Mouse (Mus musculus) skeletal muscle tissue, adult 2 months (tissue): ENCODE results near the gene Larp6.

Source experiments
- DNase-seq: peaks from one replicate; pipeline ENCODE4 v3.0.0-alpha.2; 2012; ENCODE audit warnings: low read depth, low spot score

The Larp6 gene

GRCm38 (mm10) chr9:60759436-60760007 is 46.7 kb downstream of the Larp6 start:
- peak; percentile 83 for DNase-seq

GRCm38 (mm10) chr9:60765181-60765580 is 52.4 kb downstream of the Larp6 start:
- DNase-seq = no peak

- no peak for DNase-seq
These were observed 55.6 kb downstream of the Larp6 start for GRCm38 (mm10) chr9:60768393-60768792.

DNA sequence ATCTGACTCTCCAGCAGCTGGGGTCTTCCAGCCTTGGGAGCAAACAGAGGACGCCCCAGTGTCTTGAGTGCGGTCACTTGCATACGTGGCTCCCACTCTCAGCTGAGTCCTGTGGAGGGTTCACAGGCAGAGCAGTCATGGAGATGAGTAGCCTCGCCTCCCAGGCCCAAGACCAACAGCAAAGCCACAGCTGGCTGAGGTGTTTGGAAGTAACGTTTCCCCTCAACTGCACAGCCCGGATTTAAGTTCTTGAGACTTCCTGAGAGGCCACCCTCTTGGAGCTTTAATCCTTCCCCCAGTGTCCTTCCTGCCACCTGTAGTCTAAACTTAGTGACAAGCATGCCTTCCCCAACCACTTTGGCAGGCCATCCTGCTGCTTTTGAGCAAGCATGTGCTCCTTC is 56.9 kb downstream of the Larp6 start:
- DNase-seq = peak; percentile 28

DNA sequence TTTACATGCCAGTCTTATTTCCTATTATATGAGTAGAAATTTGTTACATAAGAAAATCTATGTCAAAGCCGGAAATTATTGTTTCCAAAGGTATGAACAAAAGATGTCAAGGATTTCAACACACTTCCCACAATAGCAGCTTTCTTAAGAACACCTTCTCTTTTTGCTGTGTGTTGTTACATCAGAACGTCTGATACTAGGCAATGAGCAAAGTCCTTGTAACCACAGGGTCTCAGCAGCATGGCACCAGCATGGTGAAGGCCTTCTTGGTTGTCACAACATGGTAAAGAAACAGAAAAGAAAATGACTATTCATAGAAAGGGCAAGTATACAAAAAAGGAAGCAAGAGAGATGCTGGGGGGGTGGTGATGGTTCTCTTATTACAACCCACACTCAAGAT is 60.9 kb downstream of the Larp6 start:
- no peak for DNase-seq

DNA sequence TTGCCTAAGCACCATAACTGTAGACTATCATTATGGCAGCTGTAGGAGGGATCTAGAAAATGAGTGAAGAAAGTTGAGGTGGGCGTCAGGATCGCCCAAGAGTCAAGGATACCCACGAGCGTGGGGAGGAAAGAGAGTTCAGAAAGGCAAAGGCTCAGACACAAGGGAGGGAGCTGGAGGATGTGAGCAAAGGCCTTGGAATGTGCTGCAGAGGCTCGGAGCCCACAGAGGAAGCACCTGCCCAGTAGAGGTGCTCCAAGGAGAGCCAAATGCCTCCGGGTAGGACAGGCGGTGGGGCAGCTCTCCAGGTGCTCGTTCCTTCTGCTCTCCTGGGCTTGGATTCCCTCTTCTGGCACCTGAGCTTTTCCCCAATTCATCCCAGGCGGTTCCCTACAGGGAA is 64.1 kb downstream of the Larp6 start:
- no peak for DNase-seq

DNA sequence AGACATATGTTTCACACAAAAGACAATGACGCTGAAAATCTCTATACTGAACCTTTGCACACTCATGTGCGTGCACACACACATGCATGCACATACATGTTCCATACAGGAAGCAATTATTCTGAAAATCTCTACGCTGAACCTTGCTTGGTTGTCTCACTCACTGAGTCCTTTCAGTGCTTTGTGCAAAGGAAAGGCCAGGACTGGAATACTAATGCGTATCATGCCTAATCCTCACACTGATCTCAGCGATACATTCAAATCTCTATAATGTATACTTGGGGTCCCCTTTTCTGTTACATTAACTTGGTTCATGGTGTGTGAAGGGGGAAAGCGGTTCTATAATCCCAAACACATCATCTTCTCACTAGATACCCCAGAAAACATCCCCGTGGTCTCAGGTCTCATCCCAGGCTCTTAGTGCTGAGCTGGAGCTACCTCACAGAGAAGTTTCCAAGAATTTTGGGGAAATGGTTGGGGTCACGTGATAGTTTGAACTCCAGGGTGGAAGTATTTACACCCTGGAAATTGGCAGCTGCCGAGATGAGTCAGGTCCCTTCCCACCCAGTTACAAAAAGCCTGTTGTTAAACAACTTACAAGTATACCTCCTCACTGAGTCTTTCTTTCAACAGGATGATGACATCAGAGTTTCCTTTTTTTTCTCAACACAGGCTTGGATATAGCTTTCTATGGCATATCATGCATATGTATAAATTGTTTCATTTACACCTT is 69.4 kb downstream of the Larp6 start:
- DNase-seq = no peak

DNA sequence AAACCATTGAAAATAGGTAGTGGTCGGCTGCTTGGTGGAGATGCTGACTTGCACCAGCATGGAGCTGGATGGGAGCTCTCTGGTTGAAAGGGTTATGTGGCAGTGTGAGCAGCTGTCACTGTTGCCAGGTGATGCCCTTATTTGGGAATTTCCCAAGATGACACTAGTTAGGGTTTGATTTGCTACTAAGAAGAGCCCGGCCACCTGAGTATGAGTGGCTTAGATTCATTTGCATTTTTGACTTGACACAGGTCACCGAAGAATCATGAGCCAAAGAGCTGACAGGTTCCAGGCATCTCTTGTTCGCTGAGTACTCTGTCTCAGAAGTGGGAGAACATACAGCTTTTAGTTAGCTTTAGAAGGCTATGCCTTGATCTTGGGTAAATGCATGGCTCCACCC is 72.3 kb downstream of the Larp6 start:
- DNase-seq = no peak

GRCm38 (mm10) chr9:60787517-60788110 is 74.8 kb downstream of the Larp6 start:
- DNase-seq = no peak
